Mouse (Mus musculus): ENCODE measurements around the gene Pgpep1.

The Pgpep1 gene

GRCm38 (mm10) chr8:70607898-70608748 is 52.1 kb downstream of the Pgpep1 start:
- WGBS, result under 1% methylated on average over 84 of the region's 84 CpGs

- WGBS, result 9% methylated on average over 6 of the region's 6 CpGs
Measured at GRCm38 (mm10) chr8:70607603-70607897, 52.6 kb downstream of the Pgpep1 start.

GRCm38 (mm10) chr8:70606780-70607602 is 53.2 kb downstream of the Pgpep1 start:
- 62% methylated on average over 18 of the region's 18 CpGs for WGBS

- 80% methylated on average over 9 of the region's 9 CpGs for WGBS
Measured at GRCm38 (mm10) chr8:70605871-70606779, 54.1 kb downstream of the Pgpep1 start.

GRCm38 (mm10) chr8:70604558-70604957 is 55.6 kb downstream of the Pgpep1 start:
- WGBS, result 89% methylated on average over 7 of the region's 7 CpGs

GRCm38 (mm10) chr8:70602139-70602811 is 57.9 kb downstream of the Pgpep1 start:
- WGBS, result 93% methylated on average over 13 of the region's 13 CpGs

GRCm38 (mm10) chr8:70601271-70601649 is 58.9 kb downstream of the Pgpep1 start:
- WGBS, result 3% methylated on average over 26 of the region's 26 CpGs

- WGBS, result 39% methylated on average over 10 of the region's 10 CpGs
Measured at GRCm38 (mm10) chr8:70600473-70601270, 59.5 kb downstream of the Pgpep1 start.

GRCm38 (mm10) chr8:70599507-70600290 is 60.5 kb downstream of the Pgpep1 start:
- WGBS, result 86% methylated on average over 12 of the region's 12 CpGs

GRCm38 (mm10) chr8:70598722-70599121 is 61.5 kb downstream of the Pgpep1 start:
- 37% methylated on average over 10 of the region's 10 CpGs for WGBS

GRCm38 (mm10) chr8:70598283-70598682 is 61.9 kb downstream of the Pgpep1 start:
- 24% methylated on average over 29 of the region's 29 CpGs for WGBS

GRCm38 (mm10) chr8:70597417-70598272 is 62.5 kb downstream of the Pgpep1 start:
- WGBS, result 41% methylated on average over 66 of the region's 68 CpGs

GRCm38 (mm10) chr8:70596775-70597416 is 63.3 kb downstream of the Pgpep1 start:
- 80% methylated on average over 17 of the region's 17 CpGs for WGBS
